Mouse (Mus musculus) small intestine, adult 2 months (tissue): ENCODE measurements around the gene Tmem52.
"Not testable (repeated sequence)": the region's sequence is repeated elsewhere in the genome, so short reads cannot be mapped to it uniquely, and the experiment has no call there.

Source experiments
- CTCF ChIP-seq: fragments of 200-500 bp; IDR thresholded peaks from 2 replicates; pipeline ENCODE4 v1.5.1; 2012; ENCODE audit warnings: low read depth, mild to moderate bottlenecking, control low read depth, inconsistent platforms, low read length, moderate library complexity, mixed read lengths; ENCODE audit not compliant: insufficient replicate concordance, insufficient read length; ENCODE audit errors: extremely low read depth
- POLR2A ChIP-seq: fragments of 200-500 bp; IDR thresholded peaks from 2 replicates; pipeline ENCODE4 v1.6.1; 2012; ENCODE audit warnings: low read depth, mild to moderate bottlenecking, control low read depth, inconsistent platforms, low read length, moderate library complexity

GRCm38 (mm10) chr4:155473796-155474195, 4.9 kb downstream of the Tmem52 start:
- not testable (repeated sequence) for TF ChIP-seq POLR2A, CTCF
